Mouse (Mus musculus): ENCODE measurements around the gene Washc3. TPM values are rescaled to one million over a fixed set of nuclear protein-coding genes. Genes with fewer than 3 reads are reported as not detected.

Washc3 gene
- polyA plus RNA-seq, 1 experiment, result 42.2 TPM

DNA sequence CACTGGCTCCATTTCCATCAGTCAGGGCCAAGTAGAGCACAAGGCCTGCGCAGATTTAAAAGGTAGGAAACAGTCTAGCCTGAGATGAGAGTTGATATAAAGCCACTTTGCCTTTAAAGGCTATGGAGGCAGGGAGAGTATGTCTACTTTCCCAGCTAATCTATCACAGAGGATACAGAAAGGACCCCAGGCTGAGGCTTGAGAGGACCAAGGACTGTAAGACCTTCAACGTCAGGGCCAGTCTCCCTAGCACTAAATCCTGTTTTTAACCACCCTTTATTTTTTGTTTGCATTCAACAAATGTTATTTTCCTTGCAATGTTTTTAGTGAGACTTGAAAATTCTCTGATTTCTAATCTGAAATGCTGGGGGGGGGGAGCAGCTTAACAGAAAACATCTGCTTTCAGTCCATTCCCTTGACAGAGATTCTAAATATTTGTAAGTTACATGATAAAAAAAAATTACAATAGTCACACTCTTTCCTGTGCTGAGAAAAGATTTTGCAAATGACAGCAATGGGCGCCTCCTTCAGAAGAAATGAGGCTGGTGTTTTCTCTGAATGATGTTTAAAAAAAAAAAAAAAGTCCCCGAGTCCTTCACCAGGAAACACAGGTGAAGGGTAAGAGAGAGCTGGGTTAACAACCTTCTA is 83.6 kb downstream of the Washc3 start:
- TF ChIP-seq CEBPB (IDR thresholded peaks at IDR 0.05; ENCODE audit: insufficient read depth, poor library complexity, severe bottlenecking) (no peak), POLR2AphosphoS2 (IDR thresholded peaks at IDR 0.05; ENCODE audit: insufficient read length, low read depth) (no peak), E2F4 (IDR thresholded peaks at IDR 0.05; ENCODE audit: insufficient read depth) (no peak)
- H3K79me2 ChIP-seq (ENCODE audit: control insufficient read depth, insufficient read depth), result no peaks in the 10 kb centered on the region
- H3K4me2 ChIP-seq (ENCODE audit: low read depth), result no peak overlapping the region
- H3K4me3 ChIP-seq, result no peak overlapping the region
- H3ac ChIP-seq (ENCODE audit: control insufficient read depth, insufficient read length), result no peak overlapping the region
- no peaks in the 10 kb centered on the region for H3K27me3 ChIP-seq (ENCODE audit: control insufficient read depth, insufficient read depth, insufficient read length)
- no peaks in the 10 kb centered on the region for H3K36me3 ChIP-seq (ENCODE audit: control insufficient read depth, insufficient read depth)

GRCm38 (mm10) chr10:88287261-88287660 is 86.4 kb downstream of the Washc3 start:
- H3K79me2 ChIP-seq (ENCODE audit: control insufficient read depth, insufficient read depth), result no peaks in the 10 kb centered on the region
- TF ChIP-seq POLR2AphosphoS2 (IDR thresholded peaks at IDR 0.05; ENCODE audit: insufficient read length, low read depth) (no peak), CEBPB (IDR thresholded peaks at IDR 0.05; ENCODE audit: insufficient read depth, poor library complexity, severe bottlenecking) (no peak), REST (IDR thresholded peaks at IDR 0.05; ENCODE audit: insufficient read depth, insufficient read length) (no peak), E2F4 (IDR thresholded peaks at IDR 0.05; ENCODE audit: insufficient read depth) (no peak), TCF3 (IDR thresholded peaks at IDR 0.05; ENCODE audit: insufficient read length, low read depth) (no peak), TCF12 (IDR thresholded peaks at IDR 0.05; ENCODE audit: insufficient read depth, poor library complexity, severe bottlenecking) (no peak), USF1 (IDR thresholded peaks at IDR 0.05; ENCODE audit: low read depth) (no peak), MYOD1 (IDR thresholded peaks at IDR 0.05; ENCODE audit: control insufficient read depth in 1 of 3, insufficient read length in 2 of 3, low read depth in 2 of 3) (no peak), MAX (IDR thresholded peaks at IDR 0.05; ENCODE audit: low read depth) (no peak), SRF (IDR thresholded peaks at IDR 0.05; ENCODE audit: control insufficient read depth, insufficient read length, low read depth) (no peak), POLR2A (IDR thresholded peaks at IDR 0.05; ENCODE audit: insufficient read length, low read depth) (no peak), MYOG (IDR thresholded peaks at IDR 0.05; ENCODE audit: control insufficient read depth in 1 of 3, insufficient read depth in 1 of 3, insufficient read length in 2 of 3, low read depth in 2 of 3) (no peak)

GRCm38 (mm10) chr10:88288061-88288460 is 87.2 kb downstream of the Washc3 start:
- Histone ChIP-seq H3K79me2 (ENCODE audit: control insufficient read depth, insufficient read depth) (no peaks in the 10 kb centered on the region), H3ac (ENCODE audit: control insufficient read depth, insufficient read length) (no peak overlapping the region), H3K36me3 (ENCODE audit: control insufficient read depth, insufficient read depth) (no peaks in the 10 kb centered on the region), H3K4me3 (no peak overlapping the region), H3K27me3 (ENCODE audit: control insufficient read depth, insufficient read depth, insufficient read length) (no peaks in the 10 kb centered on the region), H3K4me2 (ENCODE audit: low read depth) (no peak overlapping the region)
- TF ChIP-seq MYOD1 (IDR thresholded peaks at IDR 0.05; ENCODE audit: control insufficient read depth in 1 of 3, insufficient read length in 2 of 3, low read depth in 2 of 3) (no peak), CEBPB (IDR thresholded peaks at IDR 0.05; ENCODE audit: insufficient read depth, poor library complexity, severe bottlenecking) (no peak), POLR2AphosphoS2 (IDR thresholded peaks at IDR 0.05; ENCODE audit: insufficient read length, low read depth) (no peak), POLR2A (IDR thresholded peaks at IDR 0.05; ENCODE audit: insufficient read length, low read depth) (no peak), TCF12 (IDR thresholded peaks at IDR 0.05; ENCODE audit: insufficient read depth, poor library complexity, severe bottlenecking) (no peak), MAX (IDR thresholded peaks at IDR 0.05; ENCODE audit: low read depth) (no peak), USF1 (IDR thresholded peaks at IDR 0.05; ENCODE audit: low read depth) (no peak), SRF (IDR thresholded peaks at IDR 0.05; ENCODE audit: control insufficient read depth, insufficient read length, low read depth) (no peak), E2F4 (IDR thresholded peaks at IDR 0.05; ENCODE audit: insufficient read depth) (no peak), MYOG (IDR thresholded peaks at IDR 0.05; ENCODE audit: control insufficient read depth in 1 of 3, insufficient read depth in 1 of 3, insufficient read length in 2 of 3, low read depth in 2 of 3) (no peak), REST (IDR thresholded peaks at IDR 0.05; ENCODE audit: insufficient read depth, insufficient read length) (no peak), TCF3 (IDR thresholded peaks at IDR 0.05; ENCODE audit: insufficient read length, low read depth) (no peak)

More at GRCm38 (mm10) chr10:88287261-88287660, 86.4 kb downstream of the Washc3 start:
- H3K36me3 ChIP-seq (ENCODE audit: control insufficient read depth, insufficient read depth), result no peaks in the 10 kb centered on the region
- H3ac ChIP-seq (ENCODE audit: control insufficient read depth, insufficient read length), result no peak overlapping the region
- no peak overlapping the region for H3K4me3 ChIP-seq
- no peak overlapping the region for H3K4me2 ChIP-seq (ENCODE audit: low read depth)
- no peaks in the 10 kb centered on the region for H3K27me3 ChIP-seq (ENCODE audit: control insufficient read depth, insufficient read depth, insufficient read length)

DNA sequence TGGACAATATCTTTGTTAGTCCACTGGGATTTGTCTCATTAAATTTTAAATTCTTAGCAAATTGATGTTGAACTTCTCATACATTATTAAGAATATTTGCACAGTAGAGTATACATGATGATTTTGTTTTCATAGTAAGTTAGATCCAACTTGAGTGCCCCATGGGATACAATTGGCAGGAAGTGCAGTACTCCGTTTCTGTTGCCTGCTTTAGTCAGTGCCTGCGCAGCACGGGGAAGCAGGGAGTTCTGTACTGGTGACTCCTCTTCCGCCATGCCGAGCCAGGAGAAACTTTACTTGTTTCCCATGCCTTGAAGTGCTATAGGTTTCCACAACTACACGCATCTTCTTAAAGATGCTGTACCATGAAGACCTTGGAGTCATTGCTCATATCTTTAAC is 94.2 kb downstream of the Washc3 start:
- H3K79me2 ChIP-seq (ENCODE audit: control insufficient read depth, insufficient read depth), result no peaks in the 10 kb centered on the region
- TF ChIP-seq E2F4 (IDR thresholded peaks at IDR 0.05; ENCODE audit: insufficient read depth) (no peak), TCF12 (IDR thresholded peaks at IDR 0.05; ENCODE audit: insufficient read depth, poor library complexity, severe bottlenecking) (no peak), POLR2A (IDR thresholded peaks at IDR 0.05; ENCODE audit: insufficient read length, low read depth) (no peak), POLR2AphosphoS2 (IDR thresholded peaks at IDR 0.05; ENCODE audit: insufficient read length, low read depth) (no peak), MYOG (IDR thresholded peaks at IDR 0.05; ENCODE audit: control insufficient read depth in 1 of 3, insufficient read depth in 1 of 3, insufficient read length in 2 of 3, low read depth in 2 of 3) (no peak), REST (IDR thresholded peaks at IDR 0.05; ENCODE audit: insufficient read depth, insufficient read length) (no peak), MYOD1 (IDR thresholded peaks at IDR 0.05; ENCODE audit: control insufficient read depth in 1 of 3, insufficient read length in 2 of 3, low read depth in 2 of 3) (no peak), CEBPB (IDR thresholded peaks at IDR 0.05; ENCODE audit: insufficient read depth, poor library complexity, severe bottlenecking) (no peak), TCF3 (IDR thresholded peaks at IDR 0.05; ENCODE audit: insufficient read length, low read depth) (no peak), MAX (IDR thresholded peaks at IDR 0.05; ENCODE audit: low read depth) (no peak), USF1 (IDR thresholded peaks at IDR 0.05; ENCODE audit: low read depth) (no peak), SRF (IDR thresholded peaks at IDR 0.05; ENCODE audit: control insufficient read depth, insufficient read length, low read depth) (no peak)
- no peak overlapping the region for H3K4me2 ChIP-seq (ENCODE audit: low read depth)
- no peaks in the 10 kb centered on the region for H3K27me3 ChIP-seq (ENCODE audit: control insufficient read depth, insufficient read depth, insufficient read length)
- H3K4me3 ChIP-seq, result no peak overlapping the region
- H3ac ChIP-seq (ENCODE audit: control insufficient read depth, insufficient read length), result no peak overlapping the region
- H3K36me3 ChIP-seq (ENCODE audit: control insufficient read depth, insufficient read depth), result no peaks in the 10 kb centered on the region

Other genes with a start within 250 kb of the Washc3 start
- 0.07 TPM for gene Pmch, start 110.0 kb upstream of the Washc3 start, polyA plus RNA-seq (2012; fragmentation: generic; extraction: Trizol)
- 1.9 TPM for gene Parpbp, start 54.2 kb upstream of the Washc3 start, polyA plus RNA-seq (2012; fragmentation: generic; extraction: Trizol)
- 11.9 TPM for gene Nup37, start 54.1 kb upstream of the Washc3 start, polyA plus RNA-seq (2012; fragmentation: generic; extraction: Trizol)
- 1.7 TPM for gene Dram1, start 178.0 kb downstream of the Washc3 start, polyA plus RNA-seq (2012; fragmentation: generic; extraction: Trizol)
- gene Gnptab, start 178.0 kb downstream of the Washc3 start, polyA plus RNA-seq (2012; fragmentation: generic; extraction: Trizol), result 4.6 TPM

Measured in myocyte (in vitro differentiated cells).